Mouse (Mus musculus) hindlimb bud, embryonic 11.5 days (tissue): Measurements from ENCODE around the gene Gm47969.

Experiments used
- DNase-seq: peaks from one replicate; pipeline ENCODE4 v3.0.0-alpha.2; 2012; ENCODE audit warnings: low read depth, low spot score; ENCODE audit errors: extremely low spot score

Gene Gm47969

DNA sequence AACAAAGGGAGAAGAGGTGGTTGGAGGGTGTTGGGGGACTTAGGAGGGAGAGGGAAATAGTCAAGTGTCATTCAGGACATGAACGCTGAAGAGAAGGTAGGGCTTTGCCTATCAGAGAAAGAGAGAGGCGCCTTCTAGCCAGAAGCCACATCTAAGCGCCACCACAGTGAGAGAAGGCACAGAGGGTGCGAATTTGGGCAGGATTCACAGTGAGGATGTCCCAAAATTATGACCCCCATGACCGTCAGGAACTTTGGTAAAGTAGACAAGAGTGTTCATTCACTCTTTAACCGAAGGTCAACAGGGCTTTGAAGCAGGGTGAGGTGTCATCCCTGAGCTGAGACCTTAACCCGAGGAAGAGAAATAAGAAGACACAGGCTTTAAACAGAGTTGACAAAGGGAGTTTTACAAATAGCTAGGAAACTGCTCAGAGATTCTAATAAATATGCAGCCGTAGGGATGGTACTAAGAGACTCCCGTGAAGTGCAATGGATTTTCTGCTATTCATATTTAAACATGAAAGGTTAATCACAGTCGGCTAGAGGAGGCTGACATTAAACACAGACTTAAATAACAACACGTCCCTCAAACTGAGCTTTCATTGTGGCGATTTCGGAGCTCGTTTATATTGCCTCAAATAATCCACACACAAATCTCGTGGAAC lies 30.9 kb downstream of the Gm47969 start:
- no peak for DNase-seq

DNA sequence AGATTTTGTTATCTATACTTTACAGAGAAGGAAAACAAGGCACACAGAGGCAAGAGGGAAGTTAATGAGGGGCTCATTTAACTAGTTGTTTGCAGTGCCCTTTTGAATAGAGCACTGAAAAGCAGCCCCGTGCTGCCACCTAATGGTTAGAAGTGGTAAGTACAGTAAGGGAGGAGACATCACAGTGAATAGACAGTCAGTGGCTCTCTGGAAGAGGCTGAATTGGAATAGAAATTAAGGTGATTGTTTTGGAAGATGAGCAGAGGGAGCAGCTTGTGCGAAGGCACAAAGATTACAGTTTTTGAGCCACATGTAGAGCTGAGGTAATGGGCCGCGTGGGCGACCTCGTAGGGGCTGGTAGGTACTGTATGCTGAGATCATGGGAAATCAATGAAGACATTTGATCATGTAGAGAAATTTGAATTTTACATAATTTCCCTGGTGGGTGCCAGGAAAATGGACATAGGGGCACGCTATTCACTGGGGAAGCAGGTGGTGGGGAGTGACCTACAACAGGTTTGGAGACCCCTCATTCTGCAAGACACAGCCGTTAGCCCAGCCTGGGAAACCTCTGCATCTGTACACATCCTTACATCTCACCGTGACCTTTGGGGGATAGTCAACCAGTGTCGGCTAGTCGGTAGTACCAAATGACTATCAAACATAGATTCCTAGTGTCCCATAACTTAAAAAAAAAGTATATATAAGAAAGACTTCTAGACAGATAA lies 31.6 kb downstream of the Gm47969 start:
- DNase-seq, result peak; percentile 42

GRCm38 (mm10) chr1:83077016-83077415 lies 32.3 kb downstream of the Gm47969 start:
- no peak for DNase-seq

- DNase-seq, result no peak
Measured at GRCm38 (mm10) chr1:83084790-83085189, 40.1 kb downstream of the Gm47969 start.

DNA sequence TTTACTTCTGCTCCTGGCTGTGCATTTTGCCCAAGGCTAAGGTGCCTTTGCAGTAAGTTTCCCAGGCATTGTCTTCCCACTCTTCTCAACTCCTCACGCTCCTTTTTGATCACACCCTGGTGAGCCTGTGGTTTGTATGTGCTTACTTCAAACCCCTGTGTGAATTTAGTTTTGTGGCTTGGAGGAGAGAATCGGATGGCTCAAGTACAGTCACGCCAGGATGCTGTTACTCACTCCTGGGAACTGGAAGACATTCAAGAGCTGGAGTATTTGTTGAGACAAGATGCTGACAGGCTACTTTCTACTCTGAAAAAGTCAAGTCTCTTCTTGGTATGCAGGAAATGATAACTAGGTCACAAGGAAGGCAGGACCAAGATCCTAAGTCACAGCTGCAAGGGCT lies 46.5 kb downstream of the Gm47969 start:
- DNase-seq, result no peak
